Comparison of ENCODE assay signal across 17 mouse cellular contexts in genomic region chr9:72790530-72791212, GRCm38 (mm10). TPM values are rescaled to one million over a fixed set of nuclear protein-coding genes. Genes with fewer than 3 reads are reported as not detected.
DNase-seq lines count a peak whose midpoint lies in the region; ATAC-seq and TF ChIP-seq lines count a peak whose summit lies in the region.
"Had no signal": no experiment of that assay in that cellular context is flagged by ENCODE, and none has a peak within 500 bp of the region (broad histone marks: within the 10 kb centered on the region; RNA-seq: fewer than 3 reads in every experiment).

No protein-coding gene starts in this region.

- H3K27me3 ChIP-seq in heart, embryonic 14.5 days (ENCODE audit: control insufficient read depth, insufficient read depth, low read length): no peaks in the 10 kb centered on the region
- no peaks in the 10 kb centered on the region for H3K27me3 ChIP-seq in lung, embryonic 14.5 days (ENCODE audit: insufficient read depth, low read length)
- H3K27me3 ChIP-seq in embryonic facial prominence, embryonic 12.5 days: no peaks in the 10 kb centered on the region
- no peaks in the 10 kb centered on the region for H3K27me3 ChIP-seq in limb, embryonic 15.5 days
- H3K27me3 ChIP-seq: Patski had no signal

- peaks cover 5 to 17% of the 10 kb centered on the region in 2 experiments for H3K4me1 ChIP-seq in heart, embryonic 14.5 days (ENCODE audit: control insufficient read depth in 2 of 2, insufficient read depth in 2 of 2, low read length in 2 of 2)
- H3K4me1 ChIP-seq in lung, embryonic 14.5 days (ENCODE audit: insufficient read depth): peaks cover 7% of the 10 kb centered on the region; the same call in 1 of the 2 replicates
- H3K4me1 ChIP-seq in lung, adult 2 months (ENCODE audit: control insufficient read depth, insufficient read depth, low read length): no peaks in the 10 kb centered on the region
- H3K4me1 ChIP-seq in embryonic facial prominence, embryonic 12.5 days: peaks cover 17% of the 10 kb centered on the region
- peaks cover 14% of the 10 kb centered on the region for H3K4me1 ChIP-seq in limb, embryonic 15.5 days

- no peak for TF ChIP-seq CTCF in lung, embryonic 14.5 days (IDR thresholded peaks at IDR 0.05; ENCODE audit: low read depth)
- no peak for TF ChIP-seq CTCF in lung, adult 2 months (IDR thresholded peaks at IDR 0.05; ENCODE audit: insufficient read depth, low read length)

- H3K36me3 ChIP-seq in heart, embryonic 14.5 days (ENCODE audit: control insufficient read depth, insufficient read depth, low read length): no peaks in the 10 kb centered on the region
- no peaks in the 10 kb centered on the region for H3K36me3 ChIP-seq in lung, embryonic 14.5 days (ENCODE audit: insufficient read depth)
- no peaks in the 10 kb centered on the region for H3K36me3 ChIP-seq in embryonic facial prominence, embryonic 12.5 days
- no peaks in the 10 kb centered on the region for H3K36me3 ChIP-seq in limb, embryonic 15.5 days

- no peak for ATAC-seq in heart, embryonic 14.5 days (ENCODE audit: insufficient number of reproducible peaks, insufficient read depth, low FRiP score, low read depth)
- no peak for ATAC-seq in lung, embryonic 14.5 days (ENCODE audit: insufficient read depth)
- 0 out of 2 replicates have a peak, but pooled peaks have one; percentile 41 for ATAC-seq in embryonic facial prominence, embryonic 12.5 days (ENCODE audit: insufficient number of reproducible peaks, insufficient read depth, low FRiP score, low TSS enrichment)
- ATAC-seq in limb, embryonic 15.5 days (ENCODE audit: insufficient number of reproducible peaks, low FRiP score, low TSS enrichment, low read depth): no peak
- ATAC-seq: CD4-positive, CD25-positive, alpha-beta regulatory T cell, adult 4 months; lung, postnatal 0 days; Patski had no signal

- no peak overlapping the region for H3K27ac ChIP-seq in heart, embryonic 14.5 days (replicated peaks in 1 of 2; ENCODE audit: control insufficient read depth in 1 of 2, insufficient read depth in 1 of 2, low read depth in 2 of 2, low read length in 2 of 2)
- no peak overlapping the region for H3K27ac ChIP-seq in lung, embryonic 14.5 days (ENCODE audit: low read depth)
- H3K27ac ChIP-seq in embryonic facial prominence, embryonic 12.5 days: peak overlapping the region; percentile 79
- H3K27ac ChIP-seq in limb, embryonic 15.5 days: peak overlapping the region; percentile 57

- no peak overlapping the region for H3K9ac ChIP-seq in heart, embryonic 14.5 days (ENCODE audit: low read length)
- H3K9ac ChIP-seq in lung, embryonic 14.5 days: no peak overlapping the region
- H3K9ac ChIP-seq in embryonic facial prominence, embryonic 12.5 days: no peak overlapping the region
- H3K9ac ChIP-seq in limb, embryonic 15.5 days: no peak overlapping the region

- intact Hi-C loops in heart, postnatal 10 days (cut with DNase I): no loop called here

- H3K4me3 ChIP-seq in heart, embryonic 14.5 days (ENCODE audit: control insufficient read depth in 1 of 2, insufficient read depth in 1 of 2, low read depth in 1 of 2, low read length in 2 of 2): no peak overlapping the region
- H3K4me3 ChIP-seq in lung, embryonic 14.5 days (ENCODE audit: low read depth, low read length): no peak overlapping the region
- no peak overlapping the region for H3K4me3 ChIP-seq in lung, adult 2 months (replicated peaks; ENCODE audit: extremely low read depth, low read depth, low read length)
- no peak overlapping the region for H3K4me3 ChIP-seq in embryonic facial prominence, embryonic 12.5 days
- H3K4me3 ChIP-seq in limb, embryonic 15.5 days: no peak overlapping the region

- WGBS in heart, embryonic 14.5 days: 43% methylated on average over 14 of the region's 14 CpGs
- WGBS in lung, embryonic 14.5 days: 38% methylated on average over 14 of the region's 14 CpGs
- WGBS in lung, adult 2 months: 57% methylated on average over 14 of the region's 14 CpGs
- 37% methylated on average over 14 of the region's 14 CpGs for WGBS in embryonic facial prominence, embryonic 12.5 days
- WGBS in limb, embryonic 15.5 days: 38% methylated on average over 14 of the region's 14 CpGs

- no peaks in the 10 kb centered on the region for H3K9me3 ChIP-seq in heart, embryonic 14.5 days (ENCODE audit: control insufficient read depth, low read length)
- no peaks in the 10 kb centered on the region for H3K9me3 ChIP-seq in lung, embryonic 14.5 days (ENCODE audit: low read depth, low read length)
- H3K9me3 ChIP-seq in embryonic facial prominence, embryonic 12.5 days: no peaks in the 10 kb centered on the region
- no peaks in the 10 kb centered on the region for H3K9me3 ChIP-seq in limb, embryonic 15.5 days
- H3K9me3 ChIP-seq: megakaryocyte, embryonic 14.5 days had no signal

- DNase-seq in heart, postnatal 10 days: no peak
- peak; percentile 31 for DNase-seq in lung, embryonic 14.5 days
- DNase-seq in lung, adult 2 months: no peak
- no peak for DNase-seq in thymus, postnatal 25 days
- DNase-seq in frontal cortex, postnatal 36 days (ENCODE audit: low spot score in 2 of 2): no peak
- DNase-seq: cerebellum, adult 18-20 months; left cerebral cortex, postnatal 4 days; right cerebral cortex, postnatal 25 days; thymus, postnatal 14 days had no signal

- no peak for TF ChIP-seq POLR2A in lung, adult 2 months (IDR thresholded peaks at IDR 0.05; ENCODE audit: borderline replicate concordance, extremely low read depth, low read depth, low read length)

- H3K4me2 ChIP-seq in heart, embryonic 14.5 days (ENCODE audit: low read length): peak overlapping the region; percentile 45; the same call in 1 of the 2 replicates
- H3K4me2 ChIP-seq in lung, embryonic 14.5 days: peak overlapping the region; percentile 32; the same call in 1 of the 2 replicates
- peak overlapping the region; percentile 18 for H3K4me2 ChIP-seq in embryonic facial prominence, embryonic 12.5 days (replicated peaks)
- H3K4me2 ChIP-seq in limb, embryonic 15.5 days: peak overlapping the region; percentile 19; the same call in 1 of the 2 replicates

RNA-seq across cellular contexts. Expression of gene Prtg, which starts 16.0 kb away (rescaled TPM):
- 0.82 and 1.1 TPM in 2 replicates for polyA plus RNA-seq in heart, embryonic 14.5 days (2014; fragmentation: Nextera tagmentation; extraction: Ambion mirVana)
- total RNA-seq in heart, postnatal 10 days (2021): under 1 TPM; 0.22 TPM
- polyA plus RNA-seq in lung, embryonic 14.5 days (2014; fragmentation: Nextera tagmentation; extraction: Ambion mirVana): 1.3 TPM in 2 replicates
- 0.04 and 0.05 TPM in 2 replicates for polyA plus RNA-seq in lung, adult 2 months (2012; rRNA removed)
- polyA plus RNA-seq in embryonic facial prominence, embryonic 12.5 days (2016; fragmentation: Nextera tagmentation; extraction: Ambion mirVana): 1.8 and 2.1 TPM in 2 replicates
- 0.41 and 0.48 TPM in 2 replicates for polyA plus RNA-seq in limb, embryonic 15.5 days (2015; fragmentation: Nextera tagmentation; extraction: Ambion mirVana)
- total RNA-seq: monocyte, adult 5-6 weeks had no signal

Comparison
In these comparisons a context has a peak if more than half of its experiments do, and no peak if none do; other contexts are left out.
1. H3K27ac ChIP-seq: peak in embryonic facial prominence, embryonic 12.5 days (single experiment) and limb, embryonic 15.5 days (single experiment); none in heart, embryonic 14.5 days (0 of 2) and lung, embryonic 14.5 days (single experiment).
2. Peak in every context shown above with its lines, with median percentiles within 50 percentile points of each other: H3K4me2 ChIP-seq.